Mouse (Mus musculus): ENCODE data around the gene Pde1a.

Pde1a gene

GRCm38 (mm10) chr2:79966681-79967506 lies 162.4 kb downstream of the Pde1a start:
- in situ Hi-C loops (cut with MboI; ENCODE audit: unreplicated experiment in 2 of 2) = no loop called here

GRCm38 (mm10) chr2:79966086-79966485 lies 163.2 kb downstream of the Pde1a start:
- in situ Hi-C loops (cut with MboI; ENCODE audit: unreplicated experiment in 2 of 2) = no loop called here

GRCm38 (mm10) chr2:79964964-79965363 lies 164.3 kb downstream of the Pde1a start:
- in situ Hi-C loops (cut with MboI; ENCODE audit: unreplicated experiment in 2 of 2) = no loop called here

- in situ Hi-C loops (cut with MboI; ENCODE audit: unreplicated experiment in 2 of 2) = no loop called here
These were observed 167.8 kb downstream of the Pde1a start for GRCm38 (mm10) chr2:79961421-79961820.

- in situ Hi-C loops (cut with MboI; ENCODE audit: unreplicated experiment in 2 of 2) = no loop called here
These were observed 171.5 kb downstream of the Pde1a start for GRCm38 (mm10) chr2:79957659-79958340.

GRCm38 (mm10) chr2:79945898-79946675 lies 183.2 kb downstream of the Pde1a start:
- in situ Hi-C loops (cut with MboI; ENCODE audit: unreplicated experiment in 2 of 2) = no loop called here

- in situ Hi-C loops (cut with MboI; ENCODE audit: unreplicated experiment in 2 of 2) = no loop called here
These were observed 194.6 kb downstream of the Pde1a start for GRCm38 (mm10) chr2:79934660-79935059.

- in situ Hi-C loops (cut with MboI; ENCODE audit: unreplicated experiment in 2 of 2) = no loop called here
These were observed 206.9 kb downstream of the Pde1a start for GRCm38 (mm10) chr2:79922356-79922755.

GRCm38 (mm10) chr2:79921375-79921774 lies 207.9 kb downstream of the Pde1a start:
- in situ Hi-C loops (cut with MboI; ENCODE audit: unreplicated experiment in 2 of 2) = no loop called here

GRCm38 (mm10) chr2:79920438-79920837 lies 208.8 kb downstream of the Pde1a start:
- in situ Hi-C loops (cut with MboI; ENCODE audit: unreplicated experiment in 2 of 2) = no loop called here

GRCm38 (mm10) chr2:79901841-79902510 lies 227.3 kb downstream of the Pde1a start:
- in situ Hi-C loops (cut with MboI; ENCODE audit: unreplicated experiment in 2 of 2) = no loop called here

- in situ Hi-C loops (cut with MboI; ENCODE audit: unreplicated experiment in 2 of 2) = no loop called here
These were observed 230.7 kb downstream of the Pde1a start for GRCm38 (mm10) chr2:79898522-79898921.

- in situ Hi-C loops (cut with MboI; ENCODE audit: unreplicated experiment in 2 of 2) = no loop called here
These were observed 236.4 kb downstream of the Pde1a start for GRCm38 (mm10) chr2:79892829-79893228.

- in situ Hi-C loops (cut with MboI; ENCODE audit: unreplicated experiment in 2 of 2) = no loop called here
These were observed 237.3 kb downstream of the Pde1a start for GRCm38 (mm10) chr2:79891760-79892570.

GRCm38 (mm10) chr2:79890726-79891125 lies 238.5 kb downstream of the Pde1a start:
- in situ Hi-C loops (cut with MboI; ENCODE audit: unreplicated experiment in 2 of 2) = no loop called here

- in situ Hi-C loops (cut with MboI; ENCODE audit: unreplicated experiment in 2 of 2) = no loop called here
These were observed 245.5 kb downstream of the Pde1a start for GRCm38 (mm10) chr2:79883631-79884350.

- in situ Hi-C loops (cut with MboI; ENCODE audit: unreplicated experiment in 2 of 2) = no loop called here
These were observed 246.0 kb downstream of the Pde1a start for GRCm38 (mm10) chr2:79883210-79883609.

- in situ Hi-C loops (cut with MboI; ENCODE audit: unreplicated experiment in 2 of 2) = loop anchor here (5.0 to 10.0 kb wide), 3 partner anchors 397 to 669 kb away; no protein-coding TSS in a partner anchor
These were observed 263.8 kb downstream of the Pde1a start for GRCm38 (mm10) chr2:79865275-79865999.

All from v-Abl transformed pro-B cells (cell line).